In the genomic region with DNA sequence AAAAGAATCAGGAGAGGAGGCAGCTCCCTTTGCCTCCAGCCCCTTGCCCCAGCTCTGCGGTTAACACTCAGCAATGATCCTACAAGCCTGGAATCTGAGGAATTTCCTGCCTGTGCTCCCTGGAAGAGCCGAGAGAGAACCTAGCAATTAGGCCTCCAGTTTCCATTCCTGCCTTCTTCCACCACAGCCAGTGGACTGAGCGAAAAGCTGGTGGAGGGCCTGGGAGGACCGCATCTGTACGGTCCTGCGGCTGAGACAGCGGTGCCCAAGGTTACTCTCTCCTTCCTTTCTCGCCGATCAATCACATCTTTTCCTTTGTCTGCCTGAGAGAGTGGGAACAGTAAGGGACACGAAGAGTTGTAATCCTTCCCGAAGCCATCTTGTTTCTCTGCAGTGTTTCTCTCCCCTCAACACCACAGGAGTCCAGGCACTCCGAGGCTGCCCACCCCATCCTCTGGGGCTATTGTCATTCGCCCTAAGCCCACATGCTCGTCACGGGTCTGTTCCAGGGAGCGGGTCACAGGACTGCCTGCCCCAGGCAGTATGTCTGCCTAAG, we compare ENCODE assay signal across 8 mouse cellular contexts. TPM values are rescaled to one million over a fixed set of nuclear protein-coding genes. Genes with fewer than 3 reads are reported as not detected.
DNase-seq lines count a peak whose midpoint lies in the region; ATAC-seq and TF ChIP-seq lines count a peak whose summit lies in the region.

No protein-coding gene starts in this region.

- peak; percentile 86 for DNase-seq in embryo, embryonic 11 days
- DNase-seq in kidney, postnatal 4 days = peak; percentile 63 to 80
- peak; percentile 65 for DNase-seq in midbrain, embryonic 14.5 days
- DNase-seq in right cerebral cortex, postnatal 14 days = no peak
- DNase-seq in cerebellum, postnatal 25 days = no peak
- DNase-seq in urinary bladder, adult 2 months (ENCODE audit: low spot score) = no peak

- H3K4me1 ChIP-seq in ES-Bruce4 (ENCODE audit: control insufficient read depth, insufficient read depth, low read length) = peaks cover 17% of the 10 kb centered on the region
- H3K4me1 ChIP-seq in heart, embryonic 15.5 days (replicated peaks) = peaks cover 65% of the 10 kb centered on the region
- peaks cover 57% of the 10 kb centered on the region for H3K4me1 ChIP-seq in midbrain, embryonic 14.5 days (ENCODE audit: control insufficient read depth, insufficient read depth, low read length)

- TF ChIP-seq EP300 in ES-Bruce4 (IDR thresholded peaks at IDR 0.05; ENCODE audit: insufficient read depth, low read depth, low read length) = peak; percentile 96

- ATAC-seq in heart, embryonic 15.5 days (replicated peaks; ENCODE audit: insufficient number of reproducible peaks, insufficient read depth, low FRiP score, low read depth) = peak; percentile 83
- peak; percentile 54; the same call in 1 of the 2 replicates for ATAC-seq in midbrain, embryonic 14.5 days (ENCODE audit: low FRiP score, low TSS enrichment)

- peak overlapping the region; percentile 46 for H3K4me3 ChIP-seq in ES-Bruce4 (ENCODE audit: low read depth, low read length)
- no peak overlapping the region for H3K4me3 ChIP-seq in heart, embryonic 15.5 days
- no peak overlapping the region for H3K4me3 ChIP-seq in midbrain, embryonic 14.5 days (replicated peaks; ENCODE audit: low read depth, low read length)

- WGBS in heart, embryonic 15.5 days = 13% methylated on average over 16 of the region's 16 CpGs
- WGBS in midbrain, embryonic 14.5 days = 2% methylated on average over 16 of the region's 16 CpGs

- H3K9ac ChIP-seq in ES-Bruce4 (ENCODE audit: low read depth, poor library complexity, severe bottlenecking) = peak overlapping the region; percentile 32
- peak overlapping the region; percentile 23; the same call in 1 of the 2 replicates for H3K9ac ChIP-seq in heart, embryonic 15.5 days
- peak overlapping the region; percentile 38; the same call in 1 of the 2 replicates for H3K9ac ChIP-seq in midbrain, embryonic 14.5 days (replicated peaks; ENCODE audit: low read length)

- H3K9me3 ChIP-seq in ES-Bruce4 (replicated peaks; ENCODE audit: control insufficient read depth, insufficient read depth, low read length, poor library complexity, severe bottlenecking) = no peaks in the 10 kb centered on the region
- no peaks in the 10 kb centered on the region for H3K9me3 ChIP-seq in heart, embryonic 15.5 days (replicated peaks)
- no peaks in the 10 kb centered on the region for H3K9me3 ChIP-seq in midbrain, embryonic 14.5 days (ENCODE audit: control insufficient read depth, low read length)

- TF ChIP-seq POLR2A in ES-Bruce4 (IDR thresholded peaks at IDR 0.05; ENCODE audit: insufficient read depth, low read length) = no peak

- H3K27me3 ChIP-seq in ES-Bruce4 (ENCODE audit: control insufficient read depth, insufficient read depth, low read length, poor library complexity, severe bottlenecking) = no peaks in the 10 kb centered on the region
- no peaks in the 10 kb centered on the region for H3K27me3 ChIP-seq in heart, embryonic 15.5 days
- no peaks in the 10 kb centered on the region for H3K27me3 ChIP-seq in midbrain, embryonic 14.5 days (ENCODE audit: control insufficient read depth, insufficient read depth, low read length)

- H3K27ac ChIP-seq in ES-Bruce4 (ENCODE audit: insufficient read depth, low read length) = peak overlapping the region; percentile 98
- peak overlapping the region; percentile 92 for H3K27ac ChIP-seq in heart, embryonic 15.5 days
- H3K27ac ChIP-seq in midbrain, embryonic 14.5 days (replicated peaks; ENCODE audit: low read depth, low read length) = peak overlapping the region; percentile 82

- H3K4me2 ChIP-seq in heart, embryonic 15.5 days = peak overlapping the region; percentile 37
- peak overlapping the region; percentile 30 for H3K4me2 ChIP-seq in midbrain, embryonic 14.5 days (ENCODE audit: low read length)

- no peak for TF ChIP-seq CTCF in ES-Bruce4 (IDR thresholded peaks at IDR 0.05; ENCODE audit: low read depth, low read length)

- H3K36me3 ChIP-seq in ES-Bruce4 (ENCODE audit: control insufficient read depth, insufficient read depth, low read length, poor library complexity, severe bottlenecking) = no peaks in the 10 kb centered on the region
- H3K36me3 ChIP-seq in heart, embryonic 15.5 days = no peaks in the 10 kb centered on the region
- H3K36me3 ChIP-seq in midbrain, embryonic 14.5 days (ENCODE audit: control insufficient read depth, insufficient read depth, low read length) = no peaks in the 10 kb centered on the region

RNA-seq across cellular contexts. Expression of a gene that starts 23.8 kb away (rescaled TPM):
- 38.3 and 39.9 TPM in 2 replicates for polyA plus RNA-seq in ES-Bruce4 (2011; ENCODE audit: insufficient read depth, insufficient read length, low read depth, missing spikeins)
- 9.0 and 13.1 TPM in 2 replicates for polyA plus RNA-seq in heart, embryonic 15.5 days (2015; fragmentation: Nextera tagmentation; extraction: Ambion mirVana)
- 5.4 and 5.8 TPM in 2 replicates for polyA plus RNA-seq in midbrain, embryonic 14.5 days (2014; fragmentation: Nextera tagmentation; extraction: Ambion mirVana)
- 23.5 and 23.6 TPM in 2 replicates for polyA plus RNA-seq in urinary bladder, adult 2 months (2012; rRNA removed)

Comparison
In these comparisons a context has a peak if more than half of its experiments do, and no peak if none do; other contexts are left out.
1. DNase-seq: peak in embryo, embryonic 11 days (single experiment), kidney, postnatal 4 days (2 of 2) and midbrain, embryonic 14.5 days (single experiment); none in right cerebral cortex, postnatal 14 days (single experiment), cerebellum, postnatal 25 days (0 of 2) and urinary bladder, adult 2 months (single experiment).
2. Peak in every context shown above with its lines, with median percentiles within 50 percentile points of each other: H3K27ac ChIP-seq and H3K9ac ChIP-seq.